Mouse (Mus musculus) cerebellum, adult 2 months (tissue): Measurements from ENCODE around the gene Scd4.

Experiments
- CTCF ChIP-seq: fragments of 200-500 bp; IDR thresholded peaks from 2 replicates; pipeline ENCODE4 v1.5.1; 2011; ENCODE audit warnings: low read depth, mild to moderate bottlenecking, control low read depth, low read length, moderate library complexity, borderline replicate concordance; ENCODE audit not compliant: insufficient read depth
- POLR2A ChIP-seq: fragments of 200-500 bp; IDR thresholded peaks from 2 replicates; pipeline ENCODE4 v1.6.1; 2011; ENCODE audit warnings: low read length, control low read depth, borderline replicate concordance; ENCODE audit not compliant: insufficient read depth

DNA sequence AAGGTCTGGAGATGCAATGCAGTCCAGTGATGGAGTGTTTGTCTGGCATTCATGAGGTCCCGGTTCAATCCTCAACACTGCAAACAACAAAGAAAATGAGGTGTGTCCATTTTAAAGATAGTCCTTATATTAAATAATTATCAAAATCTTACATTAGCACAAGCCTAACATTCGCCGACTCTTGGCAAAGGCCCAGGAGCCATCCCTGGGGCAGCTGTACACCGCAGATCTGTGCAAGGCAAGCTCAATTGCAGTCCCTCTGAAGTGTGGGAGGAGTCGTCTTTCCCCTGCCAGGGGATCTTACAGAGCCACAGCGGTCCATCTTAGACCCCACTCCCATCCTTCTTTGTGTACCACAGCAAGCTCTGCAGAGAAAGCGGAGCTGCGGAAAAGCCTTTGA, 25.8 kb downstream of the Scd4 start:
- TF ChIP-seq CTCF (no peak), POLR2A (no peak)
